Mouse (Mus musculus): ENCODE data around the gene Clba1. TPM values are rescaled to one million over a fixed set of nuclear protein-coding genes. Genes with fewer than 3 reads are reported as not detected.

The Clba1 gene
- total RNA-seq (2015) (0.16 and 0.32 TPM in 2 replicates), total RNA-seq (2017) (0.40 and 0.69 TPM in 2 replicates)

DNA sequence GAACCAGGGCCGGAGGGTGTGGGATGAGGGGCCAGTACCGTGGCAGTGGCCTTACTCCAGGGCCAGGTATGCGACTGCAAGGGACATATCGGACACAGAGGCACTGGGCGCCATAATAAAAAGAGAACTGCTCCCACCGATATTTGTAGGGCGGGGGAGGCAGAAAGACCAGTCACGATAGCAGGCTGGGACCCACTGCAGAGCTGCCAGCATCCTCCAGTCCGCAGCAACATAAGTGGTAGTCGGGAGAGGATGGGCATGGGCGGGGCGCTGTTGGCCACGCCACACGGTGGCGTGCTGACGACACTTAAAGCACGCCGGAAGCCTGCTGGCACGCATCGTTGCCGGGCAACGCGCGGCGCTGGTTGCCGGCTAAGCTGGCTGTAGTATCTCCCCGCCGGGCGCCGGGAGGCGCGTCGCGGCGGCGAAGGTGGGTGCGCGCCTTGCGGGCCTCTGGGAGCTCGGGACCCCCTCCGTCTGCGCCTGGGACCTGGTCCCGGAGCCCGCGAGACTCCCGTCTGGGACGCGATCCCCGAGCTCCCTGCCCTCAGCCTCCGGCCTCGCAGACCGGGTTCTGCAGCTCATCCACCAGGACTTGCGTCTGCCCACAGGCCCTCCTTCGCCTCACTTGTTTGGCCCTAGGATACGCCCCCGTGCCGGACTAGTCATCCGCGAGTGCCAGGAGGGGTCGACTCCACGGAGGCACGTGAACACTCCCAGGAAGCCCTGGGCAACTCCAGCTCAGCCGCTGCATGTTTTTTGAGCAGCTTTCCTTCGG lies at the start of gene Clba1:
Gene Clba1 (plus strand): TSS at position 351 of the 778 bp plus-strand sequence.
- peak; percentile 98 for ATAC-seq (ENCODE audit: poor library complexity, severe bottlenecking)

DNA sequence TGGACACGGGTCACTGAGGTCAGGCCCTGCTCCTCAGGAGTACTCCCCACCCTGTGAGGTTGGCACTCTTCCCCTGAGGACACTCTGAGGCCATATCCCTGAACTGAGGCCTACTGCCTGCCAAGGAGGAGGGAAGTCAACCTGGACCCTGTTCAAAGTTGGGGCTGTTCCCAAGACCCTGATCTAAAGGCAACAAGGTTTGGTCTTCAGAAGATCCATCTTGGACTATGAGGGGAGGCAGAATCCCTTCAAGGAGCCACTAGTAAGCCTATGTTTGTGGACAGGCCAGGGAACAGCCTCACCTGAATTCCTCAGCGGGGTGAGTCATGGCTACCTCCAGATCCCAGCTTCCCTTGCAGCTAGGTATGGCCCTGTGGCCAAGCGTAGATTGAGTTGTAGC lies 49.3 kb upstream of the Clba1 start:
- no peak for ATAC-seq (ENCODE audit: poor library complexity, severe bottlenecking)

DNA sequence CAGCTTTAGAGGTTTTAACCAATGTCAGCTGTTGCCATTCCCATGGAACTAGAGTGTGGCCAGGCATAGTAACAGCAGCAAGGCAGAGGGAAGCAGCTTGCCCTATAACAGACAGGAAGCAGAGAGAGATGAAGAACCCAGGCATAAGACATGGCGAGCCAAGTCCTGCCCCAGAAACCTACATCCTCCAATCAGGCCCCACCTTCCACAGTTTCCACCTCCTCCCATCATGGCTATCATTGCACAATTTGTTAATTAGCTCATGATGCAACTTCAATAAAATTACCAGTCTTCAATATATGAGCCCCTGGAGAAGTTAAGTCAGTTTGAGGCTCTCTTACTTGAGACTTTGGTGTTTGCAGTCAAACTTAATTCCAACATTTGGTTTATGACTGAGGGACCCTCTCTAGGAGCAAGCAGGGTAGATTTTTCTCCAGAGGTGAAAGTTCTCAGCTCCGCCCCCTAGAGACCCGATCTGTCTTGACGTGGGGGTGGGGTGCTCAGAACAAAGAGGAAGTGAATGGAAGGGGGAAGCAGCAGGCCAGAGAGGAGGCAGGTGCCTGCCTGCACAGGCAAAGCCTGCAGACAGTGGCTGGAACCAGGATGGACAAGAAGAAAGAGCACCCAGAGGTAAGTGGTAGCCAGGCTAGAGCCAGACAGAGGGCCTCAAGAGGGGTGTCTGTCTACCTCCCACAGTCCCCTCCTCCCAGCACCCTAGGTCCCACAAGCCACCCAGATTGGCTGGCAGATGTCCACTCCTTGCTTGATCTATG lies 48.4 kb upstream of the Clba1 start, which contains the start of gene Pld4:
Gene Pld4 (plus strand): TSS at position 502 of the 773 bp plus-strand sequence.
- ATAC-seq (ENCODE audit: poor library complexity, severe bottlenecking) = peak; percentile 77

DNA sequence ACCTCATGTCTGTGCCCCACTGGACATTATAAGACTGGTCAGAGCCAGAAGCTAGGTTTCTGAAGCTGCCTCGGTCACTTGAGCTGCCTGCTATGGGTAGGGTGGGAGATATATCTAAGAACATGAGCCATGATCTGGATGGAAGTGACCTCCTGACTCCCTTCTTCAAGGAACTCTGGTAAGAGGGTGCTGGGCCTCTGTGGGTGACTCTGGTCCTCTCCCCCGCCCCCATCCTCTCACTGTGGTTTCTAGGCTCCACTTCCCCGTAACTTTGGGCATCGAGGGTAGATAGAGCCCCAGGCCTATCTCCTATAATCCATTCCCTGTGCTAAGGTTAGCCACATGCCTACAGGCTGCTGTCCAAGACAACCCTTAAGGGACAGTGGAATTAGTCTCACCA lies 47.3 kb upstream of the Clba1 start:
- peak; percentile 36 for ATAC-seq (ENCODE audit: poor library complexity, severe bottlenecking)

DNA sequence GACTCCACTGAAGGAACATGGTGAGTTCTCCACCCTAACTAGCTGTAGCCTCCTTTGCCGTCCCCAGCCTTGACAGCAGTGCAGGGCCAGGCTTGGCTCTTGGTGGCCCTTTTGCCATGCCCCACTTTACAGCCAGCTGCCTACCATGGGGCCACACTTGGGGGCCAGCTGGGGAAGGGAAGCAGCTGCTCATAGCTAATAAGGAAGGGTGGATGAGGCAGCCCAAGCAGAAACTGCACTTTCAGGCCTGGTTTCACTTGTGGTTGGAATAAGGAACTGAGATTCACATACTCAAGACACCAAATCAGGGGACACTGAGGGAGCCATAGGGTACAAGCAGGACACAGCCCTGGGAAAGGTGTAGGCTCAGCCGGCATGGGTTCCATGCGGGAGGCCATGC lies 46.7 kb upstream of the Clba1 start:
- ATAC-seq (ENCODE audit: poor library complexity, severe bottlenecking) = peak; percentile 77

DNA sequence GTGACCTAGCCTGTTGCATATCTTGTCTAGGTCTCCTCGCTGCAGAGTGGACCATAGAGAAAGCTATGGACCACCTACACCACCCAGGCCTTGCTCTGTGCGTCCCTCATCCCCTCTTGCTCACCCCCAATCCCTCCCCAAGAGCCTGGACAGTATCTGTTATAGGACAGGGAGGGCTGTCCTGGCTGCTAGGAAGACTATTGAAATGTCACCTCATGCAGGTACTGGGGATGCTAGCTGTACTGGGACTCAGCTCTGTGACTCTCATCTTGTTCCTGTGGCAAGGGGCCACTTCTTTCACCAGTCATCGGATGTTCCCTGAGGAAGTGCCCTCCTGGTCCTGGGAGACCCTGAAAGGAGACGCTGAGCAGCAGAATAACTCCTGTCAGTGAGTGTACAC lies 45.6 kb upstream of the Clba1 start:
- ATAC-seq (ENCODE audit: poor library complexity, severe bottlenecking) = no peak

DNA sequence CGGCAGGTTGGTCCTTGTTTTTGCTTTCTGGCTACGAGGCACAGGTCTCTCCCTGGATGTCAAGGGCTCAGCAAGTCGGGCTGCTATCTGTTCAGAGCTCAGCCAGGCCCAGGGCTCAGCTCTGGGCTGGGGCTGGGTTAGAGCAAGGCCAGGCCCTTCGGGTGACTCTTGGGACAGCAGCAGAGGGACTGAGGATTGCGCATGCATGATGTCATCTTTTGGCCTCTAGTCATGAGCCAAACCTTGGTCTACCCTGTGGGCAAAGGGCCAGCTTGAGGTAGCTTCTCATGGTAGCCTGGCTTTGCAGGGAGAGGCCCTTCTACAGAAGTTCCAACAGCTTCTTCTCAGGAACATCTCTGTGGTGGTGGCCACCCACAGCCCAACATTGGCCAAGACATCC lies 44.6 kb upstream of the Clba1 start:
- no peak for ATAC-seq (ENCODE audit: poor library complexity, severe bottlenecking)

DNA sequence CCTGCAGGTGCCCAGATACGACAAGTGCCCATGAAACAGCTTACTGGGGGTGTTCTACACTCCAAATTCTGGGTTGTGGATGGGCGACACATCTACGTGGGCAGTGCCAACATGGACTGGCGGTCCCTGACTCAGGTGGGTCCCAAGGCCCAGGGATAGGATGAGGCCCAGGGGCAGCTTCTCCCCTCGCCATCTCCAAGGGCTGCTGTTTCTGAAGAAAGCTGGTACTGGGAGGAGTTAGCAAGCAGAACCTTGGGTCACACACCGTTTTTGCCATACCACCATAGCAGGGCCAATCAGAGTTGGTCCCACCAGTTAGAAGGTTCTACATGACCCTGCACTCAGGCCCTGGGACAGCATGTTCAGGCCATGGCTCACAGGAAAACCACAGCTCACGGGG lies 43.7 kb upstream of the Clba1 start:
- ATAC-seq (ENCODE audit: poor library complexity, severe bottlenecking) = no peak

DNA sequence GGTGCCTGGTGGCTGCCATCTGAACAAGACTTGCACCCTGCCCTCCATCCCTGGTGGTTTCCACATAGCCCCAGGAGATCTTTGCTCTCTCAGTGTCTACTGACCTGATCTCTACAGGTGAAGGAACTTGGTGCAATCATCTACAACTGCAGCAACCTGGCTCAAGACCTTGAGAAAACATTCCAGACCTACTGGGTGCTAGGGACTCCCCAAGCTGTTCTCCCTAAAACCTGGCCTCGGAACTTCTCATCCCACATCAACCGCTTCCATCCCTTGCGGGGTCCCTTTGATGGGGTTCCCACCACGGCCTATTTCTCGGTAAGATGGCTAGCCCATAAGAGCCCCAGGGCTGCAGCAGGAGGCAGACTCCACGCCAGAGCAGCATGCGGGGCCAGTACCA lies 42.2 kb upstream of the Clba1 start:
- no peak for ATAC-seq (ENCODE audit: poor library complexity, severe bottlenecking)

DNA sequence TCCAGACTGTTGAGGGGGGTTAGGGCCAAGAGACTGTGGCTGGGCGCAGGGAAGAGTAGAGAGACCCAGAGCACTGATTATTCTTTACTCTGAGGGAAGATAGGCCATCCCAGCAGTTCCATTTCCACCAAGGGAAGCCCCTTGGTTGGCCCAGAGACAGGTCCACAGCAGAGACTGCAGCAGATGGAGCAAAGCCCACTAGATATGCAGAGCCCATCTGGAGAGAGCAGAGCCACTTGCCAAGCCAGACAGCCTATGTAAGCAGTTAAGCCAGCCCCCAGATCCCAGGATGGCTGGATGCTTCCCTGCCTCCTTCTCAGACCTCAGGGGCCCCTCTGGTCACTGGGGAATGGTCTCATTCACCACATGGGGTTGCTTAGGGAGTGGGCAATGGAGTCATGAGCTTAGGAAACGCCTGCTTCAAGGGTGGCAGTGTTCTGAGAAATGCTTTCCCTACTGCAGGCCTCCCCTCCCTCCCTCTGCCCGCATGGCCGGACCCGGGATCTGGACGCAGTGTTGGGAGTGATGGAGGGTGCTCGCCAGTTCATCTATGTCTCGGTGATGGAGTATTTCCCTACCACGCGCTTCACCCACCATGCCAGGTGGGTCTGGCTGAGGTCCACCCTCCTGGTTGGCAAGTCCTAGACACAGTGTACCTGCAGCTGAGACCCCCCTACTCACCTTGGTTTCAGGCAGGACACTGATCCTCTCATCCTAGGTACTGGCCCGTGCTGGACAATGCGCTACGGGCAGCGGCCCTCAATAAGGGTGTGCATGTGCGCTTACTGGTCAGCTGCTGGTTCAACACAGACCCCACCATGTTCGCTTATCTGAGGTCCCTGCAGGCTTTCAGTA lies 41.5 kb upstream of the Clba1 start:
- no peak for ATAC-seq (ENCODE audit: poor library complexity, severe bottlenecking)

DNA sequence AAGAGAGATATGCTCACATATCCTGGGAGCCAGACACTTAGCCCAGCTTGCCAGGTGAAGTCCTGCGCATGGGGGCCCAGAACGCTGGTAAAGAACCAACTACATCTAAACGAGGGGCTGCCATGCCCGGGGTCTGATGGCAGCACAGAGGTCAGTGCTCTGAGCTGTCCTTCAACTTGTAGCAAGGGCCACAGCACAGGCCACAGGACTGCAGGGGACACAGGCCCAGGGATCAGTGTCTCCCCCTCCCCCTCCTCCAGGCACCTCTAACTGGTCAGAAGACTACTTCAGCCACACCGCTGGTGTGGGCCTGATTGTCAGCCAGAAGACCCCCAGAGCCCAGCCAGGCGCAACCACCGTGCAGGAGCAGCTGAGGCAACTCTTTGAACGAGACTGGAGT lies 40.6 kb upstream of the Clba1 start:
- ATAC-seq (ENCODE audit: poor library complexity, severe bottlenecking) = no peak

DNA sequence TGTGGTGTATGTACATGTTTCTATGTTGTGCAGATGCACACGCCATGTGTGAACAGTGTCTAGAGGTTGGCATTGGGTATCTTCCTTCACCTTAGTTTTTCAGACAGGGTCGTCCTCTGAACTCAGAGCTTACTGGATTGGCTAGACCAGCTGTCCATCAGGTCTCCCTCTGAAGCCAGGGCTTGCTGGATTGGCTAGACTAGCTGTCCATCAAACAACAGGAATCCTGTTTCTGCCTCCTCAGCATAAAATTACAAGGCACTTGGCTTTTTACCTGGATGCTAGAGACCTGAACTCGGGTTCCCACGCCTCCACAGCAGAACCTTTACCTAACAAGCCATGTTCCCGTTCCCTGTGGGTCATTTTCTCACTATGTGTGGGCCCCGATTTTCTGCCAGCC lies 39.7 kb upstream of the Clba1 start:
- ATAC-seq (ENCODE audit: poor library complexity, severe bottlenecking) = no peak

DNA sequence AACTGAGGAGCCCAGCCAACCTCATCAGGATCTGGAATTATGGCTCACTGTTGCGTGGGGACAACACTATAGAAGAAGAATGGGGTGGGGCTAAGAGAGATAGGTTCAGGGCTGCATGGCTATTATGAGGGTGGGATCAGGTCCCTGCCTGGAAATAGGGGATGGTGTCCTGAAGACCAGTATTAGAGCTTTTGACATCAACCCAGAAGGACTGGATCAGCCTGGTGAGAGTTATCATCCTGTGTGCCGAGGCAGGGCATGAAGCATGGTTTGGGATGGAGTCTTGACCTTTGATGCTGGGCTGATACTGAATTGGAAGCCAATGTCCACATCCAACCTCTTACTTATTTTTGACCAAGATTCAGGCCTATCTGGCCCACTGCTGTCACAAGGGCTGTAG lies 39.0 kb upstream of the Clba1 start:
- ATAC-seq (ENCODE audit: poor library complexity, severe bottlenecking) = no peak

DNA sequence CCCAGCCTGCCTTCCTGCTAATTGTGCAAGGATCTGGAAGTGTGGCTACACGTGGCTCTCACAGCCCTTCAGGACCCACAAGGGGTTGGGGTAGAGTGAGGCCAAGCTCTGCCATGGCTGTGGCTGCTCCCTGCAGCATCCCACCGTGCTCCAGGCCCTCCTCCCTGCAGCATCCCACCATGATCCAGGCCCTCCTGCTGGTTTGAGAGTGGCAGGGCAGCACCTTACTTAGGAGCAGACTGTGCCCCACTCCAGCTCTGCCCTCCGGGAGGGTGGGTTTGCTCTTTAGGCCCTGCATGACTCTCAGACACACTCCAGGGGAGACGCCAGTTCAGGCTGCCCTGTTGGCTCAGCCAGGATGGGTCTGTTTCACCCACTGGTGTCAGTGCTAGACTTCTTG lies 38.3 kb upstream of the Clba1 start:
- no peak for ATAC-seq (ENCODE audit: poor library complexity, severe bottlenecking)

DNA sequence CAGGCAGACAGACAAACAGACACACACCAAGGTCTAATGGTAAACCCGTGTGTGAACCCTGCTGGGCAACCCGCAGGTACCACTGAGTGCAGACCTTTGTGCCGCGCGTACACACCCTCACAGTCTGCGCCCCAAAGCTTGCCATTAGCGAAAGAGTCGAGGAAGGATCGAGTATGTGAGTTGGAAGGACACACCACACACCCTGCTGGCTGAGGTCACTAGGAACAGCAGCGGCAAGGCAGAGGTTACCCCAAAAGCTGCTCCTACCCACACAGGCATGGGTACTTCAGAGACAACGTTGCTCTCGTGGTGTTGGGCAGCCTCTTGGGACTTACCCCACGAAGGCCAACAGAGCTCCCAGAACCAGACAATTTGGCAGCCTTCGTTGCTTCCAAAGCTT lies 36.4 kb upstream of the Clba1 start:
- ATAC-seq (ENCODE audit: poor library complexity, severe bottlenecking) = no peak

DNA sequence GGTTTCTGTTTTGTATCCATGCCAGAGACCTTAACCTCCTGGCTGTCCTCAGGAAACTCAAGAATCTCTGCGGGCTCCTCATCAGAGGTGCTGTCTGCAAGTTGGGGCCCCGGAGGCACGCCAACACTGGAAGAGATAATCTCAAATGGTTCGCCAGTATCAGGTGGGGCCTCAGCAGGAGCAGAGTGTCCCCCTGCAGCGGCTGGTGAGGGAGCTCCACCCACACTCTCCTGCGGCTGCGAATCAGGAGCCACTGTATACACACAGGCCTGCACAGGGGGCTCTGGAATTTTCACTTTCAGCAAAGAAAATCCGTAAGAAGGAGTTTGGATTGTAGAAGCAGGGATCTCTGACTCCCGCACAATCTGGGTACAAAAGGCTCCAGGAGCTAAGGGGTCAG lies 35.4 kb upstream of the Clba1 start:
- ATAC-seq (ENCODE audit: poor library complexity, severe bottlenecking) = no peak

DNA sequence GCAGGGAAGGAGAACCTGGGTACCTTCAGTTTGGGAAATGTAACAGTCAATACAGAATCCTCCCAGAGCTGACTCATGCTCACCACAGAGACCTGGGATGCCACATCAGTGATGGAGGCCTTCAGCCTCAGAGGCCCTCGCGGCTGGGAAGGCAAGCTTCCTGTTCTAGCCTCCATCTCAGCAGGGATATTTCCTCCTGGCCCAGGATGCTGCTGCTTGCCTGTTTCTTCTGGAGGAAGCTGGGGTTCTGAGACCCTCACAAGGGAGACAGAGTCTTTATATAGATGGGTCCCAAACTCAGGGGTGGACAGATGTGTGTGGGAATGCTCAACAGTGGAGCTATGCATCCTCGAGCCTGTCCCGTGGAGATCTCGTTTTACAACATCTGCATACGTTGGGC lies 34.7 kb upstream of the Clba1 start:
- no peak for ATAC-seq (ENCODE audit: poor library complexity, severe bottlenecking)

DNA sequence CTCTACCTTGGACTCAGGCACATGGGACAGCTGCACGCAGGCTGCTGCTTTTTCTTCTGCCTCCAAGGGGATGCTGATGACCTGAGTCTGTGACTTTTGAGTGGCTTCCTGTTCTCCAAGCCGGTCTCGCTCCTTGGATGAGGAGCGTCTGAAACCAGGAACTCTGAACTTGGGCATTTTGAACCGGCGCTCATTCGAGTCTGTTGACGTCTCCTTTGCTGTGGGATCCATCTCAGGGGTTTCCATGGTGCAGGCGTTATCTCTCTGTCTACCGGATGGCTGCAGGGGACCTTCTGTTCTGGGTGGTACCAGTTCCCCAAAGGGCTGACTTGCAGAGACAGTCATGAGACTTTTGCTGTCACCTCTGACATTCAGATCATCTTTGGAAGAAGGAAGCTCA lies 34.3 kb upstream of the Clba1 start:
- ATAC-seq (ENCODE audit: poor library complexity, severe bottlenecking) = no peak

DNA sequence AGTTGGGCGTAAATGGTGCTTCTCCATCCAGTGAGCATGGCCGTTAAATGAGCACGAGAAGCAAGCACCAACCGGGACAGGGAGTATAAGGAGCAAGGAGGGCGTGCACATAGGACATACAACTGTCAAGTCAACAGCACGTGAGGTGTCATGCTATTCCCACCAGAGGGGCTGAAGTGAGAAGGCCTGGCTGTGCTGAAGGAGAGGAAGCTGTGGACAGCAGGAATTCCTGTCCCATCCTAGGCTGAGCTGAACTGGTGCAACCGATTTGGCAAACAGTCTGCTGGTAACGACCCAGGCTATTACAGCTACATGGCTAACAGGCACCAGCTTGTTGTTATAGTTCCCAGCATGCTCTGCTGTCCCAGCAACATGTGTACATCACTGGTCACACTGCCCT lies 17.7 kb upstream of the Clba1 start:
- ATAC-seq (ENCODE audit: poor library complexity, severe bottlenecking) = no peak

DNA sequence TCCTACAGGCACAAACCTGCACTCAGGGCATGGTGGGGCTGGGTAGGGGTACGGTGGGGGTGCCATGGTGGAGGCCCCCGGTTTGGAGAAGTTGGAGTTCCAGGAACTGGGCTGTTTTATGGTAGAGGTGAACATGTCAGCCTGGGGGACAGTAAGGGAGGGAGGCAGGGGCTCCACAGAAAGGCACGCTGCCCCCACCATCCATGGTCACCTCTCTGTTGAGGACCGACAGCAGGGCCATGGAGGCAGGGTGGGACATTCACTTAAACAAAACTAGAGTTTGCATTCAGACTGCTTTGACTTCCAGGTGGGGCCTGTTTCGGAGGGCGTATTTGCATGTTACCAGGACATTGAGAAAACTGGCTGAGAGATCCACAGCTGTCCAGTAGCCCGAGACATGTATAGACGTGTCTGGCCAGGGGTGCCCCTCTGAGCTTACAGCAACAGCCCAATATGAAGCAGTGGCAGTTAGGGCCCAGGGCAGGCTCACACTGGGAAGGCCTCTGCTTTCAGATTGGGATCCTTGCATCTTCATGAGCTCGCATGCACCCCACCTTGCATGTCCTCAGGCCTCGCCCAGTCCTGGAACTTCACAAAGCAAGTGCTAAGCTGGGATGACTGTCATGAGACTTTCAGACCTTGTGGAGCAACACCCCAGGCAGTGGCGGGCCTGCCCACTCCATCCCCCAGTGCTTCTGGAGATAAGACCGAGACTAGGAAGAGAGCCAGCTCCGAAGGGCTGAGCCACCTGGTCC lies 15.0 kb upstream of the Clba1 start:
- ATAC-seq (ENCODE audit: poor library complexity, severe bottlenecking) = 0 out of 2 replicates have a peak, but pooled peaks have one; percentile 21

Data from megakaryocyte, adult 5-6 weeks (primary cell).